Mouse (Mus musculus): Measurements from ENCODE around the gene Arid3c.

- TF ChIP-seq ZNF384 (IDR thresholded peaks at IDR 0.05; ENCODE audit: low read depth, low read length) (no peak), CHD2 (IDR thresholded peaks at IDR 0.05; ENCODE audit: low read depth, low read length) (no peak), ZC3H11A (IDR thresholded peaks at IDR 0.05; ENCODE audit: borderline replicate concordance, low read depth, low read length) (no peak), HCFC1 (IDR thresholded peaks at IDR 0.05; ENCODE audit: borderline replicate concordance, insufficient read depth, low read length) (no peak), MAFK (IDR thresholded peaks at IDR 0.05; ENCODE audit: insufficient read depth, low read depth, low read length) (no peak)
These were observed 30.0 kb upstream of the Arid3c start for GRCm38 (mm10) chr4:41760911-41761310.

Measured in ES-E14 (cell line).